Mouse (Mus musculus) kidney, embryonic 16.5 days (tissue): ENCODE data around the gene Gng3. TPM values are rescaled to one million over a fixed set of nuclear protein-coding genes. Genes with fewer than 3 reads are reported as not detected.
A peak's percentile ranks its signal among the peaks of the same experiment; 100 is the strongest.
"Not testable (repeated sequence)": the region's sequence is repeated elsewhere in the genome, so short reads cannot be mapped to it uniquely, and the experiment has no call there.

Experiments used
- ATAC-seq: fragments of 200-750 bp; cut with Nextera tagmentation; 2 replicates; pipeline ENCODE4 v1.8.0; 2017; ENCODE audit warnings: moderate TSS enrichment; ENCODE audit not compliant: low FRiP score, low TSS enrichment
- H3K27ac ChIP-seq: fragments of 300-500 bp; sonication (generic); 2 replicates; pipeline ENCODE4 v1.5.1; 2014; ENCODE audit warnings: low read length
- H3K27me3 ChIP-seq: fragments of 300-500 bp; sonication (generic); 2 replicates; pipeline ENCODE4 v1.6.1; 2014; ENCODE audit warnings: low read length, control low read depth, mixed read lengths; ENCODE audit not compliant: insufficient read depth
- H3K36me3 ChIP-seq: fragments of 300-500 bp; sonication (generic); 2 replicates; pipeline ENCODE4 v1.6.1; 2014; ENCODE audit warnings: low read length, control low read depth, mixed read lengths; ENCODE audit not compliant: insufficient read depth
- H3K4me1 ChIP-seq: fragments of 300-500 bp; sonication (generic); 2 replicates; pipeline ENCODE4 v1.6.1; 2014; ENCODE audit warnings: low read length, control low read depth, mixed read lengths; ENCODE audit not compliant: insufficient read depth
- H3K4me2 ChIP-seq: fragments of 300-500 bp; sonication (generic); replicated peaks from 2 replicates; pipeline ENCODE4 v1.6.1; 2014; ENCODE audit warnings: low read depth, low read length
- H3K4me3 ChIP-seq: fragments of 300-500 bp; sonication (generic); 2 replicates; pipeline ENCODE4 v1.5.1; 2014; ENCODE audit warnings: mild to moderate bottlenecking, low read length
- H3K9ac ChIP-seq: fragments of 300-500 bp; sonication (generic); replicated peaks from 2 replicates; pipeline ENCODE4 v1.6.1; 2014; ENCODE audit warnings: low read length
- H3K9me3 ChIP-seq: fragments of 300-500 bp; sonication (generic); 2 replicates; pipeline ENCODE4 v1.6.1; 2016; ENCODE audit warnings: low read length, control low read depth
- WGBS: fragments of 180-500 bp; shearing (Covaris S2); extraction: QIAGEN DNeasy Blood & Tissue Kit; methylation state at CpG from one replicate; pipeline ENCODE4 v1.1.7; 2014; 5-methylcytosine and 5-hydroxymethylcytosine counted together
- polyA plus RNA-seq: library from polyadenylated mRNA; unstranded; fragments of >200 nt; fragmentation: Nextera tagmentation; extraction: Ambion mirVana; gene quantifications from 2 replicates; pipeline ENCODE4 v1.2.1, GENCODE M21; 2015

The Gng3 gene
- polyA plus RNA-seq, 1 experiment from 2014 or later, result 3.2 TPM

DNA sequence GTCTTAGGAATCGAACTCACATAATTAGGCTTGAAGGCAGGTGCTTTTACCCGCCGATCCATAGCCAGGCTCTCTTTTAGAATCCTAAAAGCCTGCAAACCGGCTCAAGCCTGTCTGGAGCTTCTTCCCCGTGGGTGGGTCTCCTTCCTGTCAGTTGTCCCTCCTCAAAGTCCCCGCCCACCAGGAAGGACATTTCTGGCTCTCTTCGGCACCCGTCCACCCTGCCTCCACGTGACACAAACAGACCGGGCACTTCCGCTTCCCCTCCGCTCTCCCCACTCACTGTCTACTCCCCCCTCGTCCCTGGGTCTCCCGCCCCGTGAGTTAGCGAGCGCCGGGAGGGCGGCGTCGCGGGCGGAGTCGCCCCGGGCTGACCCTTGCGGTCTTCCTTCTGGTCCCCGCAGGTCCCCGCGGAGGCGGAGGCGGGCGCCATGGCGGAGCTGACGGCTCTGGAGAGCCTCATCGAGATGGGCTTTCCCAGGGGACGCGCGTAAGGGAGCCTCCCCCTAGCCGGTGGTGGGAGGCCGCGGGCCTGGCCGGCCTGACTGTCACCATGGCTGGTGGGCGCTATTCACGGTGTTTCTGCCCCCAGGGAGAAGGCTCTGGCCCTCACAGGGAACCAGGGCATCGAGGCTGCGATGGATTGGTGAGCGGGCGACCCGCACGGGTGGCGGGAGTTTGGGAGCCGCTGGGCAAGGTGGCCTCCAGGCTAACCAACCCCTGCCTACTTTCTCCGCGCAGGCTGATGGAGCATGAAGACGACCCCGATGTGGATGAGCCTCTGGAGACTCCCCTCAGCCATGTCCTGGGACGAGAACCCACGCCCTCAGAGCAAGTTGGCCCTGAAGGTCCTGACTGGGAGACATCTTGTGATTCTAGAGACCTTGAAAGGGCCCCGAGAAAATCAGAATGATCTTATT is 32.5 kb upstream of the Gng3 start, which contains the start of gene Ubxn1:
Ubxn1 (plus strand) TSS at position 230 of the 920 bp plus-strand sequence.
- WGBS, result under 1% methylated on average over 59 of the region's 59 CpGs
- H3K4me2 ChIP-seq, result peak within 1 kb of the TSS; percentile 90
- peak within 1 kb of the TSS; percentile 89 for H3K27ac ChIP-seq
- peak; percentile 96 for ATAC-seq
- H3K9me3 ChIP-seq, result no peaks in the 10 kb centered on the region
- peaks cover 10% of the 10 kb centered on the region for H3K4me1 ChIP-seq
- H3K27me3 ChIP-seq, result no peaks in the 10 kb centered on the region
- H3K9ac ChIP-seq, result peak within 1 kb of the TSS; percentile 99
- H3K4me3 ChIP-seq, result peak within 1 kb of the TSS; percentile 99
- peaks cover 31% of the 10 kb centered on the region for H3K36me3 ChIP-seq

DNA sequence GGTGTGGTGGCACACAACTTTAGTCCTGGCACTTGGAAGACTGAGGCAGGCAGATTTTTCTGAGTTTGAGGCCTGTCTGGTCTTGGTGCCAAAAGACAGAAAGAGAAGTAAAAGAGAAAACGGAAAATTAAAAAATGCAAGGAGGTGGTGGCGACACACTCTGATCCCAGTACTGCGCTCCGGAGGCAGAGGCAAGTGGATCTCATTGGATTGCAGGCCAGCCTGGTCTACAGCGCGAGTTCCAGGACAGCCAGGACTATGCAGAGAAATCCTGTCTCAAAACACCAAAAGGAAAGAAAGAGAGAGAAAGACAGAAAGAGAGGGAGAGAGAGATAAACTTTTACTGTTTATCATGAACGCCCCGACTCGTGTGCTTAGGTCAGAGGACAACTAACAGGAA is 31.8 kb upstream of the Gng3 start:
- H3K9ac ChIP-seq, result peak overlapping the region; percentile 99
- 45% methylated on average over 9 of the region's 9 CpGs for WGBS
- ATAC-seq, result no peak; the same call in 1 of the 2 replicates
- H3K4me1 ChIP-seq, result peaks cover 10% of the 10 kb centered on the region
- no peaks in the 10 kb centered on the region for H3K9me3 ChIP-seq
- H3K36me3 ChIP-seq, result peaks cover 26% of the 10 kb centered on the region
- peak overlapping the region; percentile 99 for H3K4me3 ChIP-seq
- H3K27ac ChIP-seq, result peak overlapping the region; percentile 81
- H3K4me2 ChIP-seq, result peak overlapping the region; percentile 90
- no peaks in the 10 kb centered on the region for H3K27me3 ChIP-seq

DNA sequence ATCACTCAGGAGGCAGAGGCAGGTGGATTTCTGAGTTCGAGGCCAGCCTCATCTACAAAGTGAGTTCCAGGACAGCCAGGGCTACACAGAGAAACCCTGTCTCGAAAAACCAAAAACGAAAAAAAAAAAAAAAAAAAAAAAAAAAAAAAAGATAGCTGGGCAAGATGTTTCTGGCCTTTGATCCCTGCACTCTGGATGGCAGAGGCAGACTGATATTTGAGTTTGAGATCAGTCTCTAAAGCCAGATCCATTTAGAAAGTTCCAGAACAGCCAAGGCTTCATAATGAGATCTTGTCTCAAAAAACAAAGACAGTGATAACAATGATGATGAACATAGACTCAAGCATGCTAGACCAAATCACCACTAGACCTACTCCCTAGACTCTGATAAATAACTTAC is 31.4 kb upstream of the Gng3 start:
- not testable (repeated sequence) for H3K27ac ChIP-seq, H3K27me3 ChIP-seq, H3K9me3 ChIP-seq, H3K9ac ChIP-seq, ATAC-seq
- H3K4me3 ChIP-seq, result peak overlapping the region; percentile 99; the same call in 1 of the 2 replicates
- H3K4me2 ChIP-seq, result peak overlapping the region; percentile 90
- 83% methylated on average over 3 of the region's 3 CpGs for WGBS
- H3K4me1 ChIP-seq, result peaks cover 10% of the 10 kb centered on the region
- peaks cover 21% of the 10 kb centered on the region for H3K36me3 ChIP-seq

DNA sequence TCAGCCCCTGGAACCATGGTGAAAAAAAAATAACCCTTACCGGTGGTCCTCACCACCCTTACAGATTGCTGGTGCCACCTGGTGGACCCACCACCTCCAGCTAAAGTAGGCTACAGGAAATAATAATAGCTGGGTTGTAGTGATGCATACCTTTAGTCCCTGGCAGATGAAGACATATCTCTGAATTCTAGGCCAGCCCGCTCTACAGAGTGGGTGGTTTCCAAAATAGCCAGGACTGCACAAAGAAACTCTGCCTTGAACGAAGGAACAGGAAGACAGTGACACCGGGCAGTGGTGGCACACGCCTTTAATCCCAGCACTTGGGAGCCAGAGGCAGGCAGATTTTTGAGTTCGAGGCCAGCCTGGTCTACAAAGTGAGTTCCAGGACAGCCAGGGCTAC is 25.3 kb upstream of the Gng3 start:
- no peaks in the 10 kb centered on the region for H3K27me3 ChIP-seq
- no peak overlapping the region for H3K4me3 ChIP-seq
- no peak for ATAC-seq
- H3K9ac ChIP-seq, result no peak overlapping the region
- no peak overlapping the region for H3K27ac ChIP-seq
- no peak overlapping the region for H3K4me2 ChIP-seq
- H3K9me3 ChIP-seq, result no peaks in the 10 kb centered on the region
- no peaks in the 10 kb centered on the region for H3K36me3 ChIP-seq
- no peaks in the 10 kb centered on the region for H3K4me1 ChIP-seq
- 85% methylated on average over 6 of the region's 6 CpGs for WGBS

DNA sequence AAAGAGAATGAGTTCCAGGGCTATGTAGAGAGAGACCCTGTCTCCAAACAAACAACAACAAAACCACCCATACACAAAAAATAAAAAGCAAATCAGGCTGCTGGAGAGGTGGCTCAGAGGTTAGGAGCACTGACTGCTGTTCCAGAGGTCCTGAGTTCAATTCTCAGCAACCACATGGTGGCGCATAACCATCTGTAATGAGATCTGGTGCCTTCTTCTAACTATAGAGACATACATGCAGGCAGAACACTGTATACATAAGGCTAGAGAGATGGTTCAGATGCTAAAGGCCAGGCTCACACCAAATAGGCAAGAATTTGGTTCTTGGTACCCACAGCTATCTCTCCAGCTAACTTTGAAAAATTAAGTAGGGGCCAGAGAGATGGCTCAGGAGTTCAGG is 20.0 kb upstream of the Gng3 start:
- Histone ChIP-seq H3K9ac (no peak overlapping the region), H3K4me1 (no peaks in the 10 kb centered on the region), H3K4me2 (no peak overlapping the region), H3K9me3 (no peaks in the 10 kb centered on the region), H3K4me3 (no peak overlapping the region), H3K36me3 (no peaks in the 10 kb centered on the region), H3K27ac (no peak overlapping the region), H3K27me3 (no peaks in the 10 kb centered on the region)
- no peak for ATAC-seq
- WGBS, result 16% methylated on average over 1 of the region's 1 CpGs

DNA sequence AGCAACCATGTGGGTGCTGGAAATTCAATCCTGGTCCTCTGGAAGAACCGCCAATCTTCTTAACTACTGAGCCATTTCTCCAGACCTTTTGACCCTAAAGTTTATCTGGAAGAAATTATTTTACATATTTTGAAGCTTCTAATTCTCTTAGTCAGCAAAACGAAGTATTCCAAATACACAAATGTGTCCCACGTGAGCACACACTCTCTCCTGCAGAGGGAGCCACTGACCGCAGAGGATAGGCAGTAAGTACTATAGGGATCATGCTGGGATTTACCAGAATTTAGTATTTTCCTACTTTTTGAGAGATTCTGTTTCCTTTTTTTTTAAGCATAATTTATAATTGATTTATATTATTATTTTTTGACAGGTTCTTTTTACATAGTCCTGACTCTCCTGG is 18.7 kb upstream of the Gng3 start:
- Histone ChIP-seq H3K9me3 (no peaks in the 10 kb centered on the region), H3K27me3 (no peaks in the 10 kb centered on the region), H3K4me2 (no peak overlapping the region), H3K9ac (no peak overlapping the region), H3K27ac (no peak overlapping the region), H3K4me3 (no peak overlapping the region), H3K4me1 (no peaks in the 10 kb centered on the region), H3K36me3 (no peaks in the 10 kb centered on the region)
- WGBS, result 39% methylated on average over 4 of the region's 4 CpGs
- no peak for ATAC-seq

DNA sequence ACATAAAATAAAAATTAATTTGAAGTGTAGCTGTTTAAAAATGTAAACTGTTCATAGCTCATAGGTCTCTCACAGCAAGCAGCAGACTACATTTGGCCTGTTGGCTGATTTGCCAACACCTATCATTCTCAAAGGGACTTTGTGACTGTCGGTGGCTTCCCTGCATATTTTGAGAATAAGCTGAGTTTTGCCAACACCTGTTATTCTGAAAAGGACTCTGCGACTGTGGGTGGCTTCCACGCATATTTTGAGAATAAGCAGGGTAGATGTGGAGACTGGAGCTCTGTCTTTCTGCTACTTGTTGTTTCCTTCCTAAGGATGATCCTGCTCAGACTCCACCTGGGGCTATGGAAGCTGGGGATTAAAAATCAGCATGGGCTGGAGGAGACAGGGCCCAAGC is 14.1 kb upstream of the Gng3 start:
- H3K36me3 ChIP-seq, result no peaks in the 10 kb centered on the region
- no peak overlapping the region for H3K4me2 ChIP-seq
- H3K4me3 ChIP-seq, result no peak overlapping the region
- 83% methylated on average over 3 of the region's 3 CpGs for WGBS
- H3K27me3 ChIP-seq, result no peaks in the 10 kb centered on the region
- no peaks in the 10 kb centered on the region for H3K9me3 ChIP-seq
- no peak overlapping the region for H3K27ac ChIP-seq
- ATAC-seq, result no peak
- H3K9ac ChIP-seq, result no peak overlapping the region
- H3K4me1 ChIP-seq, result 0 out of 2 replicates have a peak, but pooled peaks cover 7% of the 10 kb centered on the region

DNA sequence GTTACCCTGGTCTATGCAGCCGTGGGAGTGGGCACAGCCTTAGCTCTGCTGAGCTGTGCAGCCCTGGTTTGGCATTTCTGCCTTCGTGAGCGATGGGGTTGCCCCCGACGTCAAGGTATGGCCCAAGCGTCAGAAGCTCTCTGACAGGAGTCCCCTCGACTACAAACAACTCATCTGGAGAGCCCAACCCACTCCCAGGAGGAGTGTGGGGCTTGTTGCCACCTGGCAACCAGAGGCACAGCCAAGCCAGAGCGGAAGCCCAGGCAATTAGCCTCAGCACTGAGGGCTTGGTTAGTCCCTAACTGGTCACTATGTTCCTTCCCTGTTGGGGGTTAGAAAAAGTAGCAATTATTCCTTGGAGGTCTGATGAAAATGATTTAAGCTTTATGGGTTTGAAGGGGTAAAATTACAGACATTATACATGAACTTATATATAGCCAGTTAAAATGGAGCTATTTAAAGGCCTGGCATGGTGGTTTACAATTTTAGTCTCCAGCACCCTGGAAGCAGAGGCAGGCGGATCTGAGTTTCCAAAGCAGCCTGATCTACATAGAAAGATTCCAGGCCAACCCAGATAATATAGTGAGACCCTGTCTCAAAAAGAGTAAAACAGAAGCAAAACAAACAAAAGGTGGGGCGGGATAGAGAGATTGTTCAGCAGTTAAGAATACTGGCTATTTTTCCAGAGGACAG is 13.4 kb upstream of the Gng3 start:
- Histone ChIP-seq H3K4me1 (0 out of 2 replicates have a peak, but pooled peaks cover 7% of the 10 kb centered on the region), H3K27me3 (no peaks in the 10 kb centered on the region), H3K4me3 (no peak overlapping the region), H3K36me3 (peaks cover 3% of the 10 kb centered on the region; the same call in 1 of the 2 replicates), H3K9ac (no peak overlapping the region), H3K9me3 (no peaks in the 10 kb centered on the region), H3K27ac (no peak overlapping the region), H3K4me2 (no peak overlapping the region)
- no peak for ATAC-seq
- WGBS, result 52% methylated on average over 10 of the region's 10 CpGs

DNA sequence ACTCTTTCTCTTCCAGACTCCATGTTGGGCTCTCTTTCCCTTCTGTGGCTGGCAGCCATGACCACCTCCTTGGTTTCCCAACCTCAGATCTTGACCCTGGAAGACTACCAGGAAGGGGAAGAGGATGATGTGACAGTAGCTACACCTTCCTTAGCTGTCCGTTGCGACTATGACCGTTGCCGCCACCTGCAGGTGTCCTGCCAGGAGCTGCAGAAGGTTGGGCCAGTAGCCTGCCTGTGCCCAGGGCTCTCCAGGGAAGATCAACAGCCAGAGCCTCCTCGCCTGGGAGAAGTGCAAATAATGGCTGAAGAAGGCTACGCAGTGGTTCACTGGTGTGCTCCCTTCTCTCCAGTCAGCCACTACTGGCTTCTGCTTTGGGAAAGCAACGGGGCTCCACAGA is 12.6 kb upstream of the Gng3 start:
- WGBS, result 57% methylated on average over 7 of the region's 7 CpGs
- H3K27ac ChIP-seq, result no peak overlapping the region
- H3K4me1 ChIP-seq, result 0 out of 2 replicates have a peak, but pooled peaks cover 7% of the 10 kb centered on the region
- no peaks in the 10 kb centered on the region for H3K27me3 ChIP-seq
- H3K9ac ChIP-seq, result no peak overlapping the region
- no peak overlapping the region for H3K4me3 ChIP-seq
- no peak for ATAC-seq
- peaks cover 9% of the 10 kb centered on the region for H3K36me3 ChIP-seq
- no peak overlapping the region for H3K4me2 ChIP-seq
- no peaks in the 10 kb centered on the region for H3K9me3 ChIP-seq
